ENCODE assay signal across 12 mouse cellular contexts in the genomic region with DNA sequence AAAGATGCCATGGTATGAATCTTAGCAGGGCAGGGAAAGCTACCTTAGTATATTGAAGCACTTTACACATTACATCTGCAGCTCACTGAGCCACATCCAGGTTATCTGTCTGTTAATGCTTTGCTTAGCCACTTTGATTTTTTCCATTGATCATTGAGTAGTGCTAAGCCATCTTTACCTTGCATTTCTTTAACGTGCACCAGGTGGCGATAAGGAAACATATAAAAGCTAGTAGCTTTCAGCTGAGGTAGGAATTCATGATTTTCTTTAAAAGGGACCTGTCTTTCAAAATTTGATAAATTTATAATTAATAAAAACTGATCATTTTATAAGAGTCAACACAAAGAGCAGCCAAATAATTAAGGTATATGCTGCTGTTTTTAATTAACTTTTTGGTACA.
A peak's percentile ranks its signal among the peaks of the same experiment; 100 is the strongest.
DNase-seq lines count a peak whose midpoint lies in the region; TF ChIP-seq lines count a peak whose summit lies in the region.
"Had no signal": no experiment of that assay in that cellular context is flagged by ENCODE, and none has a peak within 500 bp of the region (broad histone marks: within the 10 kb centered on the region; RNA-seq: fewer than 3 reads in every experiment).

No protein-coding gene starts in this region.

- TF ChIP-seq CTCF in left cerebral cortex, adult 2 months (IDR thresholded peaks at IDR 0.05) = peak; percentile 52
- peak; percentile 12; the same call in 1 of the 2 replicates for TF ChIP-seq CTCF in E14TG2a.4 (conservative IDR thresholded peaks at IDR 0.05; ENCODE audit: low read length)

- peak; percentile 32 for DNase-seq in embryo, embryonic 10 days (ENCODE audit: low spot score)
- DNase-seq in embryo, embryonic 9.5 days (ENCODE audit: extremely low spot score) = no peak
- no peak for DNase-seq in left cerebral cortex, adult 2 months (ENCODE audit: extremely low spot score in 1 of 2, low spot score in 2 of 2)
- no peak for DNase-seq in left cerebral cortex, postnatal 36 days (ENCODE audit: low spot score in 2 of 2)
- DNase-seq in embryo, embryonic 11.5 days (ENCODE audit: low read depth, low spot score) = peak; percentile 4
- DNase-seq in urinary bladder, postnatal 36 days (ENCODE audit: low spot score in 2 of 2) = no peak
- DNase-seq in gastrocnemius, adult 8-10 months (ENCODE audit: low spot score in 2 of 2) = no peak
- DNase-seq: adrenal gland, postnatal 10 days; heart, postnatal 4 days; thymus, adult 2 months had no signal

- intact Hi-C loops in left cerebral cortex, adult 2 months (cut with DNase I) = loop anchor here (1.0 kb wide), 1 partner anchor 934 kb away; no protein-coding TSS in a partner anchor
- intact Hi-C loops in left cerebral cortex, postnatal 36 days (cut with DNase I) = loop anchor here (5.0 kb wide), 1 partner anchor 935 kb away; no protein-coding TSS in a partner anchor

- no peaks in the 10 kb centered on the region for H3K4me1 ChIP-seq in E14TG2a.4 (replicated peaks; ENCODE audit: low read depth, low read length)

- no peaks in the 10 kb centered on the region for H3K9me3 ChIP-seq in E14TG2a.4 (ENCODE audit: low read length)

- no peak overlapping the region for H3K4me3 ChIP-seq in left cerebral cortex, adult 2 months
- no peak overlapping the region for H3K4me3 ChIP-seq in E14TG2a.4 (replicated peaks; ENCODE audit: low read length)
- H3K4me3 ChIP-seq: erythroblast, embryonic 14.5 days had no signal

- no peaks in the 10 kb centered on the region for H3K27me3 ChIP-seq in E14TG2a.4 (ENCODE audit: insufficient read depth, low read length)

- no peak overlapping the region for H3K27ac ChIP-seq in left cerebral cortex, adult 2 months

- no peaks in the 10 kb centered on the region for H3K36me3 ChIP-seq in E14TG2a.4 (ENCODE audit: insufficient read depth, low read length)

Comparison
In these comparisons a context has a peak if more than half of its experiments do, and no peak if none do; other contexts are left out.
1. DNase-seq: peak in embryo, embryonic 10 days (single experiment) and embryo, embryonic 11.5 days (single experiment); none in embryo, embryonic 9.5 days (single experiment), left cerebral cortex, adult 2 months (0 of 2), left cerebral cortex, postnatal 36 days (0 of 2), urinary bladder, postnatal 36 days (0 of 2) and gastrocnemius, adult 8-10 months (0 of 2).